Comparison of ENCODE assay signal across 20 mouse cellular contexts in the genomic region with DNA sequence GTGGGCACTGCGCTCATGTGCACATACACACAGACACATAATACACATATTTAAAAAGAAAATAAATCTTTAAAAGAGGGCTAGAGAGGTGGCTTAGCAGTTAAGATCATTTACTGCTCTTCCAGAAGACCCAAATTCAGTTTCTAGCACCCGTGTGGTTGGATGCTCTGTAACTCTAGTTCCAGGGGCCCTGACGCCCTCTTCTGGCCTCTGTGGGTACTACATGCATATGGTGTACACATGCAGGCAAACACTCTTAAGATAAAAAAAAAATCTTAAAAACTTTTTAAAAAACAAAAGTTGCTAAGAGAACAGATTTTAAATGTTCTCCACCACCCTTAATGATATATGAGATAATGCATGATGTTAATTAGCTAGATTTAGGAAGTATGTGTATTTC.
DNase-seq lines count a peak whose midpoint lies in the region; ATAC-seq and TF ChIP-seq lines count a peak whose summit lies in the region.
"Had no signal": no experiment of that assay in that cellular context is flagged by ENCODE, and none has a peak within 500 bp of the region (broad histone marks: within the 10 kb centered on the region; RNA-seq: fewer than 3 reads in every experiment).

No protein-coding gene starts in this region.

- H3K4me3 ChIP-seq in kidney, postnatal 0 days (replicated peaks; ENCODE audit: low read depth, low read length) = no peak overlapping the region
- no peak overlapping the region for H3K4me3 ChIP-seq in kidney, embryonic 16.5 days (ENCODE audit: low read length)
- H3K4me3 ChIP-seq in midbrain, postnatal 0 days (ENCODE audit: low read depth, low read length) = no peak overlapping the region
- no peak overlapping the region for H3K4me3 ChIP-seq in midbrain, embryonic 13.5 days (replicated peaks)
- H3K4me3 ChIP-seq: embryonic facial prominence, embryonic 15.5 days; liver, embryonic 13.5 days; midbrain, embryonic 10.5 days; neural tube, embryonic 15.5 days had no signal

- no peaks in the 10 kb centered on the region for H3K4me1 ChIP-seq in kidney, postnatal 0 days (replicated peaks; ENCODE audit: insufficient read depth, low read length)
- no peaks in the 10 kb centered on the region for H3K4me1 ChIP-seq in kidney, embryonic 16.5 days (ENCODE audit: insufficient read depth, low read length)
- H3K4me1 ChIP-seq in midbrain, postnatal 0 days (ENCODE audit: insufficient read depth, low read length) = no peaks in the 10 kb centered on the region
- H3K4me1 ChIP-seq in midbrain, embryonic 13.5 days (replicated peaks) = no peaks in the 10 kb centered on the region
- H3K4me1 ChIP-seq: embryonic facial prominence, embryonic 15.5 days; liver, embryonic 13.5 days; midbrain, embryonic 10.5 days; neural tube, embryonic 15.5 days had no signal

- POLR2A ChIA-PET in Patski (lab: Charles Lee) = no interaction called here

- H3K9ac ChIP-seq in kidney, postnatal 0 days (ENCODE audit: low read depth, low read length) = no peak overlapping the region
- no peak overlapping the region for H3K9ac ChIP-seq in kidney, embryonic 16.5 days (replicated peaks; ENCODE audit: low read length)
- H3K9ac ChIP-seq in midbrain, postnatal 0 days (replicated peaks; ENCODE audit: low read length, poor library complexity, severe bottlenecking) = no peak overlapping the region
- H3K9ac ChIP-seq in midbrain, embryonic 13.5 days (replicated peaks) = no peak overlapping the region
- H3K9ac ChIP-seq: embryonic facial prominence, embryonic 15.5 days; hindbrain, embryonic 14.5 days; liver, embryonic 13.5 days; neural tube, embryonic 15.5 days had no signal

- 79% methylated on average over 3 of the region's 3 CpGs for WGBS in kidney, postnatal 0 days
- WGBS in kidney, embryonic 16.5 days = 84% methylated on average over 3 of the region's 3 CpGs
- WGBS in midbrain, postnatal 0 days = 89% methylated on average over 3 of the region's 3 CpGs
- WGBS in midbrain, embryonic 13.5 days = 79% methylated on average over 3 of the region's 3 CpGs

- no peak overlapping the region for H3K27ac ChIP-seq in kidney, postnatal 0 days
- H3K27ac ChIP-seq in kidney, embryonic 16.5 days (ENCODE audit: low read length) = no peak overlapping the region
- no peak overlapping the region for H3K27ac ChIP-seq in midbrain, postnatal 0 days (ENCODE audit: low read depth, low read length)
- no peak overlapping the region for H3K27ac ChIP-seq in midbrain, embryonic 13.5 days
- H3K27ac ChIP-seq: embryonic facial prominence, embryonic 15.5 days; hindbrain, embryonic 14.5 days; liver, embryonic 13.5 days; midbrain, embryonic 10.5 days; neural tube, embryonic 15.5 days had no signal

- DNase-seq in kidney, postnatal 0 days (ENCODE audit: low spot score) = no peak
- no peak for DNase-seq in midbrain, postnatal 0 days (ENCODE audit: low spot score)
- no peak for DNase-seq in Patski (ENCODE audit: low read depth, low spot score)
- peak; percentile 47 for DNase-seq in testis, postnatal 10 days (ENCODE audit: low spot score)
- DNase-seq in lung, postnatal 25 days (ENCODE audit: low spot score) = no peak
- DNase-seq: adrenal gland, adult 2 months; cerebellum, adult 2 months; kidney, adult 8-10 months; layer of hippocampus, adult 9-11 months; liver, embryonic 13.5 days; lung, postnatal 36 days; right cerebral cortex, adult 18-20 months; thymus, adult 2 months had no signal

- no peaks in the 10 kb centered on the region for H3K36me3 ChIP-seq in kidney, postnatal 0 days (ENCODE audit: insufficient read depth, low read length)
- H3K36me3 ChIP-seq in kidney, embryonic 16.5 days (ENCODE audit: insufficient read depth, low read length) = no peaks in the 10 kb centered on the region
- H3K36me3 ChIP-seq in midbrain, postnatal 0 days (ENCODE audit: insufficient read depth, low read length) = no peaks in the 10 kb centered on the region
- H3K36me3 ChIP-seq in midbrain, embryonic 13.5 days = no peaks in the 10 kb centered on the region
- H3K36me3 ChIP-seq: embryonic facial prominence, embryonic 15.5 days; liver, embryonic 13.5 days; midbrain, embryonic 10.5 days; neural tube, embryonic 15.5 days had no signal

- ATAC-seq in kidney, postnatal 0 days (replicated peaks; ENCODE audit: low FRiP score, low read depth) = no peak
- ATAC-seq in kidney, embryonic 16.5 days (ENCODE audit: low FRiP score, low TSS enrichment) = no peak
- ATAC-seq in midbrain, postnatal 0 days (ENCODE audit: low FRiP score) = no peak
- no peak for ATAC-seq in midbrain, embryonic 13.5 days
- no peak for ATAC-seq in Patski
- ATAC-seq: CD4-positive, CD25-positive, alpha-beta regulatory T cell, adult 4 months had no signal

- H3K27me3 ChIP-seq in kidney, postnatal 0 days (ENCODE audit: insufficient read depth, low read length) = no peaks in the 10 kb centered on the region
- H3K27me3 ChIP-seq in kidney, embryonic 16.5 days (ENCODE audit: insufficient read depth, low read length) = no peaks in the 10 kb centered on the region
- H3K27me3 ChIP-seq in midbrain, postnatal 0 days (ENCODE audit: insufficient read depth, low read length) = no peaks in the 10 kb centered on the region
- no peaks in the 10 kb centered on the region for H3K27me3 ChIP-seq in midbrain, embryonic 13.5 days
- peaks cover 3% of the 10 kb centered on the region for H3K27me3 ChIP-seq in Patski
- H3K27me3 ChIP-seq: embryonic facial prominence, embryonic 15.5 days; liver, embryonic 13.5 days; neural tube, embryonic 15.5 days had no signal

- no peaks in the 10 kb centered on the region for H3K9me3 ChIP-seq in kidney, postnatal 0 days (replicated peaks; ENCODE audit: low read length)
- peaks cover under 1% of the 10 kb centered on the region for H3K9me3 ChIP-seq in kidney, embryonic 16.5 days (ENCODE audit: low read length)
- H3K9me3 ChIP-seq in midbrain, postnatal 0 days (ENCODE audit: low read length) = no peaks in the 10 kb centered on the region
- H3K9me3 ChIP-seq in midbrain, embryonic 13.5 days = no peaks in the 10 kb centered on the region
- H3K9me3 ChIP-seq: embryonic facial prominence, embryonic 15.5 days; neural tube, embryonic 15.5 days had no signal

- no peak overlapping the region for H3K4me2 ChIP-seq in kidney, postnatal 0 days (ENCODE audit: low read length)
- H3K4me2 ChIP-seq in kidney, embryonic 16.5 days (replicated peaks; ENCODE audit: low read depth, low read length) = no peak overlapping the region
- no peak overlapping the region for H3K4me2 ChIP-seq in midbrain, postnatal 0 days (ENCODE audit: low read depth, low read length, poor library complexity, severe bottlenecking)
- H3K4me2 ChIP-seq in midbrain, embryonic 13.5 days (replicated peaks) = no peak overlapping the region
- H3K4me2 ChIP-seq: embryonic facial prominence, embryonic 15.5 days; hindbrain, embryonic 14.5 days; liver, embryonic 13.5 days; neural tube, embryonic 15.5 days had no signal

- in situ Hi-C loops in Patski (cut with MboI; ENCODE audit: low pct_unique_long_range_greater_than_20kb) = no loop called here

- CTCF ChIA-PET in Patski (lab: Charles Lee) = interaction anchor here (1.2 kb wide), 1 partner anchor 18 kb away, joined by 3 read pairs; no protein-coding TSS in a partner anchor

- TF ChIP-seq CTCF in kidney, postnatal 0 days (IDR thresholded peaks at IDR 0.05; ENCODE audit: low read depth) = 0 out of 2 replicates have a peak, but pooled peaks have one; percentile 16
- TF ChIP-seq CTCF in midbrain, postnatal 0 days (IDR thresholded peaks at IDR 0.05) = peak; percentile 43
- peak; percentile 60 for TF ChIP-seq CTCF in Patski (IDR thresholded peaks at IDR 0.05)
